Mouse (Mus musculus): Measurements from ENCODE around the gene Camkmt.

DNA sequence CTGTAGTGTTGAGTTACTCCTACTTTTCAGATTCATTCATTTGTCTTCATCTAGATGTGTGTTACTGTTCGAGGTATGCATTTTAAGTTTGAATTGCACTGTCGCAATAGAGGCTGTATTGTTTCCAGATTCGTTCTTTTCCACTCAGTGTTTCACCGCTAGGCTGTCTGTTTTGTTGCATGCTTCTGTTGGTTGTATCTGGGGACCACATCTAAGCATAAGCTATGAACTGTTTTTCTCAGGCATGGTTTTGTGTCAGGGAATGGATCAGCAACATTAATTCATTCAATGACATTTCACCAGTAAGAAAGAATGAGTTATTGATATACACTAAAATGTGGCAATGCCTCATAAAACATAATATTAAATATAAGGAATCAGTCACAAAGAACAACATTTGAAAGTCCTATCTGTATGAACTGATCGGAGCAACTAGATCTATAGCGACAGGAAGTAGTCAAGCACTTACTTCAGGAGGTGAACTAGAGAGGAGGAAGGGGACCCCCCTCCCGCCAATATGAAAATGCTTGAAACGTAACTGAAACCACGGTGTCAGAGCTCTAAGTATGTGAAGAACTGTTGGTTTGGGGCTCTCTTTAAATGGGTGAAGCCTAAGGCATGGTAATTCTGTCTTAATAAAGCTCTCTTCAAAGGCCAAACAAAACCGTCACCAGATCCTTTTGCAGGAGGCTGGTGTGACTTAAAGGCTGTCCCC is 80.3 kb downstream of the Camkmt start:
- TF ChIP-seq CTCF (IDR thresholded peaks at IDR 0.05; ENCODE audit: extremely low read depth, insufficient read length, insufficient replicate concordance, low read depth, low read length) (no peak), POLR2A (IDR thresholded peaks at IDR 0.05; ENCODE audit: low read depth, low read length) (no peak)

All from small intestine, adult 2 months (tissue).